Mouse (Mus musculus) cortical plate, adult 2 months (tissue): ENCODE data around the gene Fgf12. TPM values are rescaled to one million over a fixed set of nuclear protein-coding genes. Genes with fewer than 3 reads are reported as not detected.

Experiments used
- H3K27ac ChIP-seq: fragments of 200-500 bp; 2 replicates; pipeline ENCODE4 v1.5.1; 2012; ENCODE audit warnings: low read length, control low read depth, inconsistent platforms; ENCODE audit not compliant: insufficient read depth
- H3K4me1 ChIP-seq: fragments of 200-500 bp; 2 replicates; pipeline ENCODE4 v1.6.1; 2011; ENCODE audit warnings: low read length; ENCODE audit not compliant: control insufficient read depth, insufficient read depth
- H3K4me3 ChIP-seq: fragments of 200-500 bp; 2 replicates; pipeline ENCODE4 v1.5.1; 2011; ENCODE audit warnings: mild to moderate bottlenecking, low read length, control low read depth; ENCODE audit not compliant: insufficient read depth
- CTCF ChIP-seq: fragments of 200-500 bp; IDR thresholded peaks from 2 replicates; pipeline ENCODE4 v1.5.1; 2011; ENCODE audit warnings: mild to moderate bottlenecking, control low read depth, low read length; ENCODE audit not compliant: insufficient read depth; ENCODE audit errors: extremely low read depth
- POLR2A ChIP-seq: fragments of 200-500 bp; IDR thresholded peaks from 2 replicates; pipeline ENCODE4 v1.6.1; 2011; ENCODE audit warnings: mild to moderate bottlenecking, low read length, control low read depth; ENCODE audit not compliant: insufficient read depth; ENCODE audit errors: extremely low read depth
- polyA plus RNA-seq: library from polyadenylated mRNA; depleted of rRNA; stranded (reverse); fragments of >200 nt; gene quantifications from 2 replicates; pipeline ENCODE4 v1.2.3, GENCODE M21; 2012; rRNA removed

Gene Fgf12
- 136 and 140 TPM in 2 replicates for polyA plus RNA-seq

- no peak for TF ChIP-seq POLR2A
- no peak for TF ChIP-seq CTCF
- 0 out of 2 replicates have a peak within 1 kb of the TSS, but pooled peaks have one; percentile 5 for H3K27ac ChIP-seq
- H3K4me3 ChIP-seq: peak within 1 kb of the TSS; percentile 78
- no peaks in the 10 kb centered on the region; the same call in 1 of the 2 replicates for H3K4me1 ChIP-seq
Observed at GRCm38 (mm10) chr16:28752638-28753118, at the start of gene Fgf12. TSS of gene Fgf12 (minus strand) at chr16:28753068.

GRCm38 (mm10) chr16:28793115-28793514, 40.2 kb upstream of the Fgf12 start:
- H3K4me3 ChIP-seq: no peak overlapping the region

GRCm38 (mm10) chr16:28770276-28770675, 17.4 kb upstream of the Fgf12 start:
- no peak for TF ChIP-seq POLR2A
- TF ChIP-seq CTCF: no peak
- H3K4me1 ChIP-seq: no peaks in the 10 kb centered on the region
- no peak overlapping the region for H3K4me3 ChIP-seq
- no peak overlapping the region for H3K27ac ChIP-seq

More at GRCm38 (mm10) chr16:28793115-28793514, 40.2 kb upstream of the Fgf12 start:
- no peaks in the 10 kb centered on the region for H3K4me1 ChIP-seq
- TF ChIP-seq CTCF (peak; percentile 67), POLR2A (no peak)
- H3K27ac ChIP-seq: no peak overlapping the region

GRCm38 (mm10) chr16:28761417-28761976, 8.6 kb upstream of the Fgf12 start:
- Histone ChIP-seq H3K4me3 (no peak overlapping the region), H3K27ac (no peak overlapping the region), H3K4me1 (no peaks in the 10 kb centered on the region)
- TF ChIP-seq CTCF: no peak
- no peak for TF ChIP-seq POLR2A

GRCm38 (mm10) chr16:28753124-28753917, 453 bp upstream of the Fgf12 start:
- no peaks in the 10 kb centered on the region; the same call in 1 of the 2 replicates for H3K4me1 ChIP-seq
- TF ChIP-seq POLR2A (peak; percentile 95), CTCF (no peak)
- no peak overlapping the region for H3K27ac ChIP-seq
- H3K4me3 ChIP-seq: peak overlapping the region; percentile 78

- TF ChIP-seq CTCF (no peak), POLR2A (no peak)
- Histone ChIP-seq H3K4me3 (no peak overlapping the region), H3K27ac (no peak overlapping the region), H3K4me1 (no peaks in the 10 kb centered on the region; the same call in 1 of the 2 replicates)
Observed at GRCm38 (mm10) chr16:28734461-28734860, 18.4 kb downstream of the Fgf12 start.

GRCm38 (mm10) chr16:28726792-28727191, 26.1 kb downstream of the Fgf12 start:
- H3K27ac ChIP-seq: no peak overlapping the region
- no peak overlapping the region for H3K4me3 ChIP-seq
- H3K4me1 ChIP-seq: no peaks in the 10 kb centered on the region; the same call in 1 of the 2 replicates
- TF ChIP-seq CTCF: no peak

- Histone ChIP-seq H3K4me3 (no peak overlapping the region), H3K27ac (no peak overlapping the region)
- TF ChIP-seq CTCF (no peak), POLR2A (no peak)
Observed at GRCm38 (mm10) chr16:28706623-28707022, 46.2 kb downstream of the Fgf12 start.

GRCm38 (mm10) chr16:28700346-28700745, 52.5 kb downstream of the Fgf12 start:
- Histone ChIP-seq H3K27ac (no peak overlapping the region), H3K4me3 (no peak overlapping the region), H3K4me1 (no peaks in the 10 kb centered on the region)
- TF ChIP-seq POLR2A (no peak), CTCF (no peak)

More at GRCm38 (mm10) chr16:28706623-28707022, 46.2 kb downstream of the Fgf12 start:
- H3K4me1 ChIP-seq: no peaks in the 10 kb centered on the region
